8 mouse cellular contexts compared by ENCODE assay signal in the genomic region with DNA sequence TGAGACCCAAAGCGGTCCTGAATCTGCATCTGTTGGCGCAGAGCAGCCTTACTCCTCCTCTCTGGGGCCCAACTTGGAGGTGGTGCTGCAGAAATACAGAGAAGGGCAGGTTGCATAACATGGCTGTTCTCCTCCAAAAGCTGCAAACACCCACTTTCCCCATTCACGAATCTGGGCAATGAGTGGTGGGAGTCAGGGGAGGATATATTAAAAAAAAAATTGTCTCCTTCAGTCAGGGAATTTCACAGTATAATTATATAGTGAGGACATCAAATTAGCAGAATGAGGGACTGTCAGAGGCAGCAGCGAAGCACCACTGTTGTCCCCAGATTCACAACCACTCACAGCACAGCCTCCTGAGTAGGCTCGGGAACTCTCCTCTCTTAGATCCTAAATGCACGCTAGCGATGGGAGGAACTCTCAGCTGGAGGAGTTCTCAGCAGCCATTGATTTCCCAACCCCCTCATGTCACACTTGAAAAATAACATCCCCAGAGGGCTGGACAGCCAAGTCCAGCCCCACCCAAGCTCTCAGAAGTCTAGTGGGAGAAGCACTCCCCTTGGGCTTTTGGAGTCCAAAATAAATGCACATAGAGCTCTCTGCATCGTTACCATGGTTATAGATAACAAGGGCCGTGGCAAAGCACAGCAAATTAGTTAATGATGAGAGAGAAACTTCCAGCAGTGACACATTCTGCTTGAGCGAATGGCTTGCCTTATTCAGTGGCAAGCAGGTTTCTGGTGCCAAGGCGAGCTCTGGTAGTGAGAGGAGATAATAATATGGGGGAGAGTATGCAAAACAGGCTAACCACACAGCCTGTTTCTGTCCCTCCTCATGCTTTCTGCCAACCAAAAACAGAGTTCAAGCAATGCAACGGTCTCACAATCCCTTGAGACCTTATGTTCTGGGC.
DNase-seq lines count a peak whose midpoint lies in the region; ATAC-seq lines count a peak whose summit lies in the region.

No protein-coding gene starts in this region.

- no peak for DNase-seq in midbrain, embryonic 10.5 days (ENCODE audit: low spot score)
- DNase-seq in left cerebral cortex, postnatal 14 days (ENCODE audit: low spot score in 2 of 2): peak; percentile 46 to 53
- DNase-seq in right cerebral cortex, postnatal 36 days (ENCODE audit: low spot score in 2 of 2): peak; percentile 52 to 76
- DNase-seq in urinary bladder, adult 2 months (ENCODE audit: low spot score): no peak
- no peak for DNase-seq in gastrocnemius, postnatal 36 days
- DNase-seq in kidney, adult 9 months: no peak

- ATAC-seq in midbrain, embryonic 13.5 days: peak; percentile 24; the same call in 1 of the 2 replicates
- peak; percentile 18; the same call in 1 of the 2 replicates for ATAC-seq in heart, embryonic 16.5 days (replicated peaks; ENCODE audit: extremely low read depth, insufficient read depth, low FRiP score)

- no peak overlapping the region for H3K9ac ChIP-seq in midbrain, embryonic 13.5 days (replicated peaks)
- no peak overlapping the region for H3K9ac ChIP-seq in heart, embryonic 16.5 days (ENCODE audit: low read length)

- WGBS in midbrain, embryonic 13.5 days: 66% methylated on average over 12 of the region's 12 CpGs
- 75% methylated on average over 12 of the region's 12 CpGs for WGBS in midbrain, embryonic 10.5 days
- 47% methylated on average over 12 of the region's 12 CpGs for WGBS in heart, embryonic 16.5 days

- H3K4me2 ChIP-seq in midbrain, embryonic 13.5 days (replicated peaks): no peak overlapping the region
- H3K4me2 ChIP-seq in heart, embryonic 16.5 days (ENCODE audit: low read depth, low read length): no peak overlapping the region

- H3K36me3 ChIP-seq in midbrain, embryonic 13.5 days: no peaks in the 10 kb centered on the region
- no peaks in the 10 kb centered on the region for H3K36me3 ChIP-seq in midbrain, embryonic 10.5 days
- H3K36me3 ChIP-seq in heart, embryonic 16.5 days (ENCODE audit: control insufficient read depth, insufficient read depth): no peaks in the 10 kb centered on the region

- H3K27ac ChIP-seq in midbrain, embryonic 13.5 days: no peak overlapping the region
- H3K27ac ChIP-seq in midbrain, embryonic 10.5 days (replicated peaks): no peak overlapping the region
- H3K27ac ChIP-seq in heart, embryonic 16.5 days (ENCODE audit: low read length): no peak overlapping the region

- no peaks in the 10 kb centered on the region for H3K9me3 ChIP-seq in midbrain, embryonic 13.5 days
- H3K9me3 ChIP-seq in midbrain, embryonic 10.5 days (replicated peaks): no peaks in the 10 kb centered on the region
- no peaks in the 10 kb centered on the region for H3K9me3 ChIP-seq in heart, embryonic 16.5 days (replicated peaks; ENCODE audit: control insufficient read depth, low read length)

- H3K4me3 ChIP-seq in midbrain, embryonic 13.5 days (replicated peaks): no peak overlapping the region
- no peak overlapping the region for H3K4me3 ChIP-seq in midbrain, embryonic 10.5 days
- no peak overlapping the region for H3K4me3 ChIP-seq in heart, embryonic 16.5 days (ENCODE audit: low read length)

- intact Hi-C loops in left cerebral cortex, postnatal 14 days (cut with DNase I): no loop called here
- intact Hi-C loops in gastrocnemius, postnatal 36 days (cut with DNase I): no loop called here

- no peaks in the 10 kb centered on the region for H3K4me1 ChIP-seq in midbrain, embryonic 13.5 days (replicated peaks)
- peaks cover 5% of the 10 kb centered on the region; the same call in 1 of the 2 replicates for H3K4me1 ChIP-seq in midbrain, embryonic 10.5 days
- H3K4me1 ChIP-seq in heart, embryonic 16.5 days (ENCODE audit: control insufficient read depth, insufficient read depth, low read length): no peaks in the 10 kb centered on the region

- no peaks in the 10 kb centered on the region for H3K27me3 ChIP-seq in midbrain, embryonic 13.5 days
- H3K27me3 ChIP-seq in midbrain, embryonic 10.5 days (ENCODE audit: low read depth, poor library complexity, severe bottlenecking): no peaks in the 10 kb centered on the region
- no peaks in the 10 kb centered on the region for H3K27me3 ChIP-seq in heart, embryonic 16.5 days (ENCODE audit: control insufficient read depth, insufficient read depth, low read length)

Comparison
In these comparisons a context has a peak if more than half of its experiments do, and no peak if none do; other contexts are left out.
1. DNase-seq: peak in left cerebral cortex, postnatal 14 days (2 of 2) and right cerebral cortex, postnatal 36 days (2 of 2); none in midbrain, embryonic 10.5 days (single experiment), urinary bladder, adult 2 months (single experiment), gastrocnemius, postnatal 36 days (0 of 2) and kidney, adult 9 months (single experiment).